In the genomic region with DNA sequence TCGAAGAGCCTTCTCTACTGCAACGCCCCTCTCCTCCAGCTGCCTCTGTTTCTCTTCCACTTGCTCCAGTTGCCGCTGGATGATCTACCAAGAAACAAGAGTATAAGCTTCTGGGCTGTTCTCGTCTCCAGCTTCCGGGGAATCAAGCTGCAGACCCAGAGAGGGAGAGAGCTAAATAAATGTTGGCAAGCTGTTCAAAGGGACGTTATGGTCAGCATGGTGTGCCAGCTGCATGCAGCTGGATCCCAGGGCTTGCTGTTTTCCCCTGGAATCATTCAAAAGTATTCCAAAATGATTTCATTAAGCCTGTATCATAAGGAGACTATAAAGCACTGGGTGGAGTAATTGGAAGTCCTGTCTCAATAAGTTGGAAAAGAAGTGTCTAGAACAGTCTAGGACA, we compare ENCODE assay signal across 25 mouse cellular contexts. TPM values are rescaled to one million over a fixed set of nuclear protein-coding genes. Genes with fewer than 3 reads are reported as not detected.
DNase-seq lines count a peak whose midpoint lies in the region; ATAC-seq and TF ChIP-seq lines count a peak whose summit lies in the region.
"Had no signal": no experiment of that assay in that cellular context is flagged by ENCODE, and none has a peak within 500 bp of the region (broad histone marks: within the 10 kb centered on the region; RNA-seq: fewer than 3 reads in every experiment).

No protein-coding gene starts in this region.

- no peak for TF ChIP-seq EP300 in CH12.LX (IDR thresholded peaks at IDR 0.05; ENCODE audit: low read length)

- peaks cover 29% of the 10 kb centered on the region for H3K36me3 ChIP-seq in lung, embryonic 15.5 days
- peaks cover 63 to 75% of the 10 kb centered on the region in 2 experiments for H3K36me3 ChIP-seq in CH12.LX (replicated peaks in 1 of 2; ENCODE audit: control insufficient read depth in 1 of 2, insufficient read depth in 1 of 2, low read length in 1 of 2)

- H3K27me3 ChIP-seq in lung, embryonic 15.5 days: no peaks in the 10 kb centered on the region
- H3K27me3 ChIP-seq in CH12.LX (replicated peaks): no peaks in the 10 kb centered on the region
- H3K27me3 ChIP-seq: forebrain, embryonic 13.5 days; heart, embryonic 12.5 days; heart, embryonic 15.5 days; Patski had no signal

- H3K4me2 ChIP-seq in lung, embryonic 15.5 days: no peak overlapping the region
- no peak overlapping the region for H3K4me2 ChIP-seq in CH12.LX (ENCODE audit: insufficient read depth, low read depth, poor library complexity, severe bottlenecking)
- H3K4me2 ChIP-seq: forebrain, embryonic 13.5 days; heart, embryonic 12.5 days; heart, embryonic 15.5 days; hindbrain, embryonic 14.5 days had no signal

- peak; percentile 32; the same call in 1 of the 2 replicates for ATAC-seq in lung, embryonic 15.5 days (ENCODE audit: borderline replicate concordance, extremely low read depth, low FRiP score, low TSS enrichment)
- ATAC-seq: forebrain, embryonic 13.5 days; forebrain, embryonic 16.5 days; hindbrain, postnatal 0 days; Patski had no signal

- no peak for TF ChIP-seq CTCF in CH12.LX (conservative IDR thresholded peaks at IDR 0.05 in 1 of 2, IDR thresholded peaks at IDR 0.05 in 1 of 2; ENCODE audit: low read depth in 2 of 2, low read length in 2 of 2)

- no peak overlapping the region for H3K27ac ChIP-seq in lung, embryonic 15.5 days
- H3K27ac ChIP-seq in CH12.LX (ENCODE audit: insufficient read depth, low read depth): peak overlapping the region; percentile 24
- H3K27ac ChIP-seq: forebrain, embryonic 10.5 days; forebrain, embryonic 13.5 days; gastrocnemius, adult 2 months; heart, embryonic 15.5 days; hindbrain, embryonic 14.5 days; hindbrain, postnatal 0 days had no signal

- TF ChIP-seq RAD21 in CH12.LX (IDR thresholded peaks at IDR 0.05; ENCODE audit: low read depth, low read length): no peak

- in situ Hi-C loops in CH12.LX (cut with MboI; ENCODE audit: low pct_ligation_motif_present, low pct_unique_long_range_greater_than_20kb, low sequenced_read_pairs): no loop called here

- no peaks in the 10 kb centered on the region; the same call in 1 of the 2 replicates for H3K79me2 ChIP-seq in CH12.LX (replicated peaks; ENCODE audit: control insufficient read depth, extremely low read depth, insufficient read depth, poor library complexity, severe bottlenecking)

- peak; percentile 20 for DNase-seq in heart, postnatal 4 days
- DNase-seq in heart, adult 18-20 months: no peak
- DNase-seq in lung, postnatal 25 days (ENCODE audit: low spot score): no peak
- DNase-seq in CH12.LX (ENCODE audit: extremely low read depth): no peak
- peak; percentile 26 for DNase-seq in lung, postnatal 14 days
- DNase-seq in right cerebral cortex, adult 18-20 months: no peak
- DNase-seq in cerebellum, adult 8-10 months: no peak
- DNase-seq: adrenal gland, postnatal 14 days; cerebellum, adult 11-12 months; cerebellum, adult 9-10 months; cerebellum, postnatal 14 days; gastrocnemius, adult 2 months; gastrocnemius, postnatal 14 days; heart, adult 11 months; heart, postnatal 36 days had no signal

- H3K9me3 ChIP-seq in lung, embryonic 15.5 days: no peaks in the 10 kb centered on the region
- no peaks in the 10 kb centered on the region for H3K9me3 ChIP-seq in CH12.LX (replicated peaks; ENCODE audit: low read length)
- H3K9me3 ChIP-seq: forebrain, embryonic 10.5 days; forebrain, embryonic 13.5 days; G1E; heart, embryonic 12.5 days; heart, embryonic 15.5 days had no signal

- H3K9ac ChIP-seq in lung, embryonic 15.5 days: no peak overlapping the region
- no peak overlapping the region for H3K9ac ChIP-seq in CH12.LX (ENCODE audit: insufficient read depth, low read depth)
- H3K9ac ChIP-seq: forebrain, embryonic 13.5 days; heart, embryonic 12.5 days; heart, embryonic 15.5 days; hindbrain, embryonic 14.5 days had no signal

- 63% methylated on average over 6 of the region's 6 CpGs for WGBS in lung, embryonic 15.5 days

- 0 out of 2 replicates have a peak, but pooled peaks have one; percentile 17 for TF ChIP-seq POLR2A in CH12.LX (IDR thresholded peaks at IDR 0.05; ENCODE audit: low read depth, low read length)

- H3K4me1 ChIP-seq in lung, embryonic 15.5 days: no peaks in the 10 kb centered on the region
- peaks cover 41 to 95% of the 10 kb centered on the region in 2 experiments for H3K4me1 ChIP-seq in CH12.LX (ENCODE audit: control insufficient read depth in 1 of 2, insufficient read depth in 2 of 2)
- H3K4me1 ChIP-seq: forebrain, embryonic 10.5 days; forebrain, embryonic 13.5 days had no signal

- no peak overlapping the region for H3K4me3 ChIP-seq in lung, embryonic 15.5 days
- H3K4me3 ChIP-seq in CH12.LX (replicated peaks in 1 of 3; ENCODE audit: low read depth in 2 of 3, low read length in 2 of 3, poor library complexity in 1 of 3): no peak overlapping the region
- H3K4me3 ChIP-seq: forebrain, embryonic 10.5 days; forebrain, embryonic 13.5 days; gastrocnemius, adult 2 months; heart, embryonic 12.5 days; heart, embryonic 15.5 days had no signal

- dilution Hi-C loops in CH12.LX (cut with MboI; ENCODE audit: extremely low pct_ligation_motif_present, extremely low pct_unique_long_range_greater_than_20kb, low sequenced_read_pairs): no loop called here

TF ChIP-seq in CH12.LX, 34 proteins besides CTCF, POLR2A, EP300 and RAD21:
- TF ChIP-seq IRF4 (IDR thresholded peaks at IDR 0.05; ENCODE audit: low read depth, low read length) (no peak), JUND (conservative IDR thresholded peaks at IDR 0.05; ENCODE audit: low read depth, low read length) (no peak), NELFE (IDR thresholded peaks at IDR 0.05; ENCODE audit: low read depth, low read length) (no peak), ETS1 (conservative IDR thresholded peaks at IDR 0.05; ENCODE audit: low read depth, low read length) (no peak), MAX (IDR thresholded peaks at IDR 0.05; ENCODE audit: low read length) (no peak), JUN (IDR thresholded peaks at IDR 0.05; ENCODE audit: insufficient read depth, low read depth, low read length) (no peak), ZKSCAN1 (IDR thresholded peaks at IDR 0.05; ENCODE audit: borderline replicate concordance, low read depth, low read length) (no peak), CHD2 (IDR thresholded peaks at IDR 0.05; ENCODE audit: low read length) (no peak), MEF2A (IDR thresholded peaks at IDR 0.05; ENCODE audit: borderline replicate concordance, low read depth, low read length) (no peak), HCFC1 (IDR thresholded peaks at IDR 0.05; ENCODE audit: low read depth, low read length) (no peak), MAFK (IDR thresholded peaks at IDR 0.05; ENCODE audit: insufficient replicate concordance, low read length) (no peak), UBTF (IDR thresholded peaks at IDR 0.05; ENCODE audit: low read depth, low read length) (no peak), USF2 (conservative IDR thresholded peaks at IDR 0.05; ENCODE audit: low read depth, low read length) (no peak), SIN3A (IDR thresholded peaks at IDR 0.05; ENCODE audit: low read length) (no peak), ELF1 (IDR thresholded peaks at IDR 0.05; ENCODE audit: low read depth, low read length) (no peak), SMC3 (IDR thresholded peaks at IDR 0.05; ENCODE audit: low read depth, low read length) (no peak), USF1 (IDR thresholded peaks at IDR 0.05; ENCODE audit: low read depth, low read length) (no peak), POLR2AphosphoS2 (IDR thresholded peaks at IDR 0.05; ENCODE audit: low read depth, low read length) (no peak)

RNA-seq across cellular contexts. Expression of gene Bid, which starts 34.7 kb away (rescaled TPM):
- 1 to 10 TPM; 2.7 to 3.7 TPM for total RNA-seq in heart, postnatal 4 days (2021)
- total RNA-seq in heart, adult 18-20 months (2021): 1 to 10 TPM in 1 of 2 experiments, under 1 TPM in 1; 0.97 to 1.3 TPM
- 16.9 and 17.8 TPM in 2 replicates for polyA plus RNA-seq in lung, embryonic 15.5 days (2015; fragmentation: Nextera tagmentation; extraction: Ambion mirVana)
- total RNA-seq in CH12.LX (2012; rRNA removed) (102 and 118 TPM in 2 replicates), CH12.LX (2014; rRNA removed) (132 and 148 TPM in 2 replicates)
- 129 and 144 TPM in 2 replicates for polyA plus RNA-seq in CH12.LX (2012; ENCODE audit: insufficient read length, low read depth)

Comparison
In these comparisons a context has a peak if more than half of its experiments do, and no peak if none do; other contexts are left out.
1. DNase-seq: peak in heart, postnatal 4 days (single experiment) and lung, postnatal 14 days (single experiment); none in heart, adult 18-20 months (0 of 2), lung, postnatal 25 days (single experiment), CH12.LX (single experiment), right cerebral cortex, adult 18-20 months (single experiment) and cerebellum, adult 8-10 months (single experiment).
2. RNA of gene Bid, which starts 34.7 kb away (total RNA-seq): 102 to 148 TPM in CH12.LX; 2.7 to 3.7 TPM in heart, postnatal 4 days and 0.97 to 1.3 TPM in heart, adult 18-20 months; every median in the first group is over 10 times any median in the second.